Mouse (Mus musculus) MEL (cell line): ENCODE results near the gene Mfap3l. TPM values are rescaled to one million over a fixed set of nuclear protein-coding genes. Genes with fewer than 3 reads are reported as not detected.
"Not testable (repeated sequence)": the region's sequence is repeated elsewhere in the genome, so short reads cannot be mapped to it uniquely, and the experiment has no call there.

ENCODE experiments used
- DNase-seq: peaks from one replicate; pipeline ENCODE4 v3.0.0; 2011; ENCODE audit warnings: low read depth, low spot score
- H3K27ac ChIP-seq: 2 replicates; pipeline ENCODE4 v1.5.1; 2012; ENCODE audit warnings: low read depth, mild to moderate bottlenecking, control low read depth, low read length, moderate library complexity; ENCODE audit not compliant: control insufficient read depth
- H3K27me3 ChIP-seq, 2 experiments: fragments of 150-350 bp in 1 of 2; sonication (generic) in 1 of 2; 2 replicates each; pipeline ENCODE4 v1.6.1; 2012; ENCODE audit warnings: low read length in 2 of 2, mild to moderate bottlenecking in 2 of 2, improper control_type of control experiment in 1 of 2, moderate library complexity in 1 of 2; ENCODE audit not compliant: insufficient read depth in 2 of 2, control insufficient read depth in 1 of 2
- H3K36me3 ChIP-seq, 2 experiments: 2 replicates each; pipeline ENCODE4 v1.6.1; 2012 to 2014; ENCODE audit warnings: low read length in 2 of 2, improper control_type of control experiment in 1 of 2, inconsistent platforms in 1 of 2, mild to moderate bottlenecking in 1 of 2; ENCODE audit not compliant: insufficient read depth in 2 of 2, control insufficient read depth in 1 of 2
- H3K4me1 ChIP-seq, 2 experiments: fragments of 150-350 bp in 1 of 2; sonication (generic) in 1 of 2; 2 replicates each; pipeline ENCODE4 v1.6.1; 2012; ENCODE audit warnings: low read length in 2 of 2, improper control_type of control experiment in 1 of 2, mild to moderate bottlenecking in 1 of 2; ENCODE audit not compliant: insufficient read depth in 2 of 2, control insufficient read depth in 1 of 2
- H3K4me3 ChIP-seq, 2 experiments: fragments of 150-350 bp in 1 of 2; sonication (generic) in 1 of 2; 2 replicates each; pipeline ENCODE4 v1.5.1; 2012; ENCODE audit warnings: low read depth in 2 of 2, low read length in 2 of 2, mild to moderate bottlenecking in 2 of 2, moderate library complexity in 2 of 2, control low read depth in 1 of 2, improper control_type of control experiment in 1 of 2; ENCODE audit not compliant: control insufficient read depth in 1 of 2, insufficient read depth in 1 of 2
- H3K79me2 ChIP-seq: 2 replicates; pipeline ENCODE4 v1.6.1; 2012; ENCODE audit warnings: mild to moderate bottlenecking, low read length, moderate library complexity; ENCODE audit not compliant: control insufficient read depth, poor library complexity, insufficient read depth
- H3K9ac ChIP-seq: 2 replicates; pipeline ENCODE4 v1.6.1; 2012; ENCODE audit warnings: low read depth, mild to moderate bottlenecking, control low read depth, low read length, moderate library complexity; ENCODE audit not compliant: control insufficient read depth, poor library complexity, severe bottlenecking
- H3K9me3 ChIP-seq: fragments of 150-350 bp; sonication (generic); replicated peaks from 2 replicates; pipeline ENCODE4 v1.6.1; 2012; ENCODE audit warnings: mild to moderate bottlenecking, low read length, improper control_type of control experiment, moderate library complexity; ENCODE audit not compliant: insufficient read depth
- BHLHE40 ChIP-seq: IDR thresholded peaks from 2 replicates; pipeline ENCODE4 v1.6.1; 2012; ENCODE audit warnings: low read depth, mild to moderate bottlenecking, inconsistent platforms, low read length, improper control_type of control experiment, borderline replicate concordance
- CHD1 ChIP-seq: IDR thresholded peaks from 2 replicates; pipeline ENCODE4 v1.6.1; 2012; ENCODE audit warnings: low read depth, mild to moderate bottlenecking, inconsistent platforms, low read length, improper control_type of control experiment
- CTCF ChIP-seq, 3 experiments: IDR thresholded peaks in 2 of 3; conservative IDR thresholded peaks in 1 of 3; 2 replicates each; pipeline ENCODE4 v1.5.1; 2011 to 2012; ENCODE audit warnings: low read length in 3 of 3, low read depth in 2 of 3, mild to moderate bottlenecking in 2 of 3, improper control_type of control experiment in 1 of 3, inconsistent platforms in 1 of 3, mixed read lengths in 1 of 3, moderate library complexity in 1 of 3; ENCODE audit not compliant: control insufficient read depth in 1 of 3, insufficient read depth in 1 of 3, poor library complexity in 1 of 3, severe bottlenecking in 1 of 3
- EP300 ChIP-seq, 2 experiments: IDR thresholded peaks; 2 replicates each; pipeline ENCODE4 v1.6.1; 2011; ENCODE audit warnings: improper control_type of control experiment in 2 of 2, low read length in 2 of 2, low read depth in 1 of 2, mild to moderate bottlenecking in 1 of 2
- ETS1 ChIP-seq: IDR thresholded peaks from 2 replicates; pipeline ENCODE4 v1.6.1; 2012; ENCODE audit warnings: low read depth, mild to moderate bottlenecking, inconsistent platforms, low read length, improper control_type of control experiment, moderate library complexity
- KAT2A ChIP-seq: conservative IDR thresholded peaks from 2 replicates; pipeline ENCODE4 v1.6.1; 2012; ENCODE audit warnings: low read depth, low read length, improper control_type of control experiment, inconsistent platforms
- MAFK ChIP-seq: IDR thresholded peaks from 2 replicates; pipeline ENCODE4 v1.6.1; 2011; ENCODE audit warnings: low read depth, mild to moderate bottlenecking, low read length, improper control_type of control experiment, borderline replicate concordance
- MAX ChIP-seq: IDR thresholded peaks from 2 replicates; pipeline ENCODE4 v1.6.1; 2011; ENCODE audit warnings: low read length, improper control_type of control experiment
- MXI1 ChIP-seq: IDR thresholded peaks from 2 replicates; pipeline ENCODE4 v1.6.1; 2011; ENCODE audit warnings: mild to moderate bottlenecking, low read depth, low read length, improper control_type of control experiment
- MYB ChIP-seq: IDR thresholded peaks from 2 replicates; pipeline ENCODE4 v1.6.1; 2011; ENCODE audit warnings: mild to moderate bottlenecking, low read depth, low read length, improper control_type of control experiment
- MYC ChIP-seq: IDR thresholded peaks from 2 replicates; pipeline ENCODE4 v1.6.1; 2011; ENCODE audit warnings: low read depth, mild to moderate bottlenecking, low read length, improper control_type of control experiment, moderate library complexity
- NRF1 ChIP-seq: IDR thresholded peaks from 2 replicates; pipeline ENCODE4 v1.6.1; 2014; ENCODE audit warnings: low read depth, mild to moderate bottlenecking, inconsistent platforms, low read length, improper control_type of control experiment, moderate library complexity; ENCODE audit not compliant: poor library complexity, insufficient read depth, severe bottlenecking
- POLR2AphosphoS2 ChIP-seq: IDR thresholded peaks from 2 replicates; pipeline ENCODE4 v1.6.1; 2011; ENCODE audit warnings: low read length, improper control_type of control experiment
- SIN3A ChIP-seq: IDR thresholded peaks from 2 replicates; pipeline ENCODE4 v1.6.1; 2012; ENCODE audit warnings: low read length, improper control_type of control experiment, inconsistent platforms
- SMC3 ChIP-seq: IDR thresholded peaks from 2 replicates; pipeline ENCODE4 v1.6.1; 2011; ENCODE audit warnings: low read depth, low read length, improper control_type of control experiment
- TBP ChIP-seq: IDR thresholded peaks from 2 replicates; pipeline ENCODE4 v1.8.0; 2011; ENCODE audit warnings: low read depth, low read length, improper control_type of control experiment
- TCF12 ChIP-seq: IDR thresholded peaks from 2 replicates; pipeline ENCODE4 v1.6.1; 2014; ENCODE audit warnings: low read depth, mild to moderate bottlenecking, inconsistent platforms, low read length, improper control_type of control experiment, moderate library complexity
- UBTF ChIP-seq: IDR thresholded peaks from 2 replicates; pipeline ENCODE4 v1.6.1; 2012; ENCODE audit warnings: low read depth, mild to moderate bottlenecking, inconsistent platforms, low read length, improper control_type of control experiment, moderate library complexity, borderline replicate concordance; ENCODE audit not compliant: insufficient read depth
- ZKSCAN1 ChIP-seq: IDR thresholded peaks from 2 replicates; pipeline ENCODE4 v1.6.1; 2012; ENCODE audit warnings: low read depth, mild to moderate bottlenecking, inconsistent platforms, low read length, improper control_type of control experiment, moderate library complexity
- ZMIZ1 ChIP-seq: IDR thresholded peaks from 2 replicates; pipeline ENCODE4 v1.6.1; 2012; ENCODE audit warnings: low read depth, mild to moderate bottlenecking, inconsistent platforms, low read length, improper control_type of control experiment, moderate library complexity
- polyA plus RNA-seq, 2 experiments: library from polyadenylated mRNA; stranded (reverse) in 1 of 2; unstranded in 1 of 2; fragments of >175 nt in 1 of 2; fragments of >200 nt in 1 of 2; gene quantifications; 2 replicates each; pipeline versions ENCODE4 v1.2.1 to v1.2.4; 2012; ENCODE audit warnings: low replicate concordance in 2 of 2, low read depth in 1 of 2; ENCODE audit not compliant: insufficient read length in 2 of 2, insufficient read depth in 1 of 2, missing spikeins in 1 of 2
- total RNA-seq: library from RNA; depleted of rRNA; stranded (reverse); fragments of 300-350 nt; gene quantifications from 2 replicates; pipeline ENCODE4 v1.2.3, GENCODE M21; 2012

Mfap3l gene
- total and polyA plus RNA-seq, 3 experiments = not detected

GRCm38 (mm10) chr8:60658114-60658500 is 25.5 kb downstream of the Mfap3l start:
- TF ChIP-seq ZMIZ1 = no peak
- TF ChIP-seq MXI1 = no peak
- no peak for TF ChIP-seq NRF1
- TF ChIP-seq SIN3A = no peak
- TF ChIP-seq MAFK = no peak
- no peak for TF ChIP-seq MYB
- no peak for TF ChIP-seq TBP
- no peak for TF ChIP-seq SMC3
- no peak for TF ChIP-seq BHLHE40
- no peak for TF ChIP-seq EP300 (IDR thresholded peaks at IDR 0.05; ENCODE audit: low read depth in 1 of 2, low read length in 2 of 2)
- TF ChIP-seq UBTF = no peak
- no peak for TF ChIP-seq CHD1
- TF ChIP-seq MYC = no peak
- no peak for TF ChIP-seq ZKSCAN1
- TF ChIP-seq MAX = no peak
- TF ChIP-seq TCF12 = no peak
- TF ChIP-seq ETS1 = no peak
- no peak for TF ChIP-seq POLR2AphosphoS2
- no peak for TF ChIP-seq KAT2A
- TF ChIP-seq CTCF (IDR thresholded peaks at IDR 0.05 in 2 of 3, conservative IDR thresholded peaks at IDR 0.05 in 1 of 3; ENCODE audit: control insufficient read depth in 1 of 3, insufficient read depth in 1 of 3, low read depth in 2 of 3, low read length in 3 of 3, poor library complexity in 1 of 3, severe bottlenecking in 1 of 3) = no peak
- Histone ChIP-seq H3K9me3 (no peaks in the 10 kb centered on the region), H3K4me1 (no peaks in the 10 kb centered on the region), H3K27ac (no peak overlapping the region), H3K4me3 (no peak overlapping the region), H3K27me3 (no peaks in the 10 kb centered on the region), H3K9ac (no peak overlapping the region), H3K79me2 (no peaks in the 10 kb centered on the region), H3K36me3 (no peaks in the 10 kb centered on the region)
- no peak for DNase-seq

- not testable (repeated sequence) for H3K36me3 ChIP-seq, H3K9ac ChIP-seq
Measured at GRCm38 (mm10) chr8:60658686-60659085, 26.1 kb downstream of the Mfap3l start.

More at GRCm38 (mm10) chr8:60658686-60659085, 26.1 kb downstream of the Mfap3l start:
- H3K9me3 ChIP-seq, H3K79me2 ChIP-seq, DNase-seq, H3K27ac ChIP-seq, H3K4me3 ChIP-seq, H3K27me3 ChIP-seq, H3K4me1 ChIP-seq: not testable (repeated sequence)
